Mouse (Mus musculus) layer of hippocampus, postnatal 10 days (tissue): Measurements from ENCODE around the gene Prlhr. TPM values are rescaled to one million over a fixed set of nuclear protein-coding genes. Genes with fewer than 3 reads are reported as not detected.
A peak's percentile ranks its signal among the peaks of the same experiment; 100 is the strongest.

ENCODE experiments used
- DNase-seq, 2 experiments: peaks; one replicate each; pipeline ENCODE4 v3.0.0; 2021; ENCODE audit warnings: low spot score in 2 of 2
- total RNA-seq, 2 experiments: library from RNA; stranded (reverse); gene quantifications; 2 replicates each; pipeline ENCODE4 v1.2.3; 2021

Gene Prlhr
- total RNA-seq, 2 experiments from 2014 or later = 0.29 to 0.75 TPM

- peak in 1 of 2 experiments; percentile 21 for DNase-seq
These were observed 35.6 kb downstream of the Prlhr start for GRCm38 (mm10) chr19:60432347-60433129.

- peak in 1 of 2 experiments; percentile 46 for DNase-seq
These were observed 50.5 kb downstream of the Prlhr start for GRCm38 (mm10) chr19:60417611-60418010.

Other genes with a start within 250 kb of the Prlhr start
- 10 to 100 TPM; 35.1 to 43.2 TPM for gene Fam204a, start 241.6 kb downstream of the Prlhr start, total RNA-seq
- 10 to 100 TPM; 46.0 to 50.0 TPM for gene Cacul1, start 112.7 kb upstream of the Prlhr start, total RNA-seq